Mouse (Mus musculus): ENCODE data around the gene Dmd.

DNA sequence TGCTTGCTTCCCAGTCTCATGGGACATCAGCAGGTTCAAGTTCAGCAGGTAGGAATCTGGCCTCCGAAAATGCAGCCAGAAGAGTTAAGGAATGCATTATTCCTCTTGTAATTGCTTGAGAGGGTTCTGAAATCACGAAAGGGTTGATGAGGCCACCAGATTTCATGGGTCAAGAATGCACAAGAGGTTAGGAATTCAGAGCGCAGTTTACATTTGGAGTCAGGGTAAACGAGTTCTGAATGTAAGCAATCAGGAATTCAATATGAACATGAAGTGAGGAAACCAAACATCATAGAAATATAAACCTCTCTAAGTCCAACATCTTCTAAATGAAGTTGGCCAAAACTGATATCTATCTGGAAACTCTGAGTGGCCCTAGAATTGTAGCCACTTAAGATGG, 1924.4 kb downstream of the Dmd start:
- TF ChIP-seq CTCF (IDR thresholded peaks at IDR 0.05 in 2 of 3, conservative IDR thresholded peaks at IDR 0.05 in 1 of 3; ENCODE audit: control insufficient read depth in 1 of 3, insufficient read depth in 1 of 3, low read depth in 2 of 3, low read length in 3 of 3, poor library complexity in 1 of 3, severe bottlenecking in 1 of 3): no peak
- no peak for TF ChIP-seq TAL1 (IDR thresholded peaks at IDR 0.05; ENCODE audit: low read length)
- no peak for TF ChIP-seq MAFK (IDR thresholded peaks at IDR 0.05; ENCODE audit: borderline replicate concordance, low read depth, low read length)
- TF ChIP-seq GATA1 (IDR thresholded peaks at IDR 0.05; ENCODE audit: low read depth, low read length): no peak
- TF ChIP-seq POLR2A (IDR thresholded peaks at IDR 0.05; ENCODE audit: control insufficient read depth in 1 of 2, insufficient read depth in 1 of 2, low read depth in 1 of 2, low read length in 2 of 2, poor library complexity in 1 of 2): no peak
- TF ChIP-seq UBTF (IDR thresholded peaks at IDR 0.05; ENCODE audit: borderline replicate concordance, insufficient read depth, low read depth, low read length): no peak
